Mouse (Mus musculus) small intestine, adult 10 weeks (tissue): ENCODE data around the gene Kcng1. TPM values are rescaled to one million over a fixed set of nuclear protein-coding genes. Genes with fewer than 3 reads are reported as not detected.

ENCODE experiments used
- polyA plus RNA-seq: library from polyadenylated mRNA; stranded (reverse); fragments of 350-450 nt; fragmentation: Illumina TruSeq; extraction: RNeasy Lipid Tissue Mini Kit (QIAGEN cat#74804); gene quantifications from one replicate; pipeline ENCODE4 v1.2.3, GENCODE M21; 2014; ENCODE audit warnings: low replicate concordance

Kcng1 gene
- 0.11 TPM for polyA plus RNA-seq

GRCm38 (mm10) chr2:168281582-168281981 lies at the start of gene Kcng1:
Gene Kcng1 (minus strand): TSS chr2:168281736.

GRCm38 (mm10) chr2:168230026-168230728 lies 51.4 kb downstream of the Kcng1 start, which contains the start of the genes Gm20716, Dpm1 and Mocs3:
Gene Gm20716 (minus strand): TSS chr2:168230364.
Gene Dpm1 (minus strand): TSS chr2:168230591.
Gene Mocs3 (plus strand): TSS chr2:168230622.

Other genes with a start within 250 kb of the Kcng1 start
- gene Pard6b, start 200.7 kb downstream of the Kcng1 start, polyA plus RNA-seq, result 12.8 TPM
- 9.8 TPM for gene Adnp, start 74.6 kb downstream of the Kcng1 start, polyA plus RNA-seq
- 73.7 TPM for gene Gm20716, start 51.4 kb downstream of the Kcng1 start, polyA plus RNA-seq
- 165 TPM for gene Dpm1, start 51.1 kb downstream of the Kcng1 start, polyA plus RNA-seq
- 1.6 TPM for gene Mocs3, start 51.1 kb downstream of the Kcng1 start, polyA plus RNA-seq